Mouse (Mus musculus): ENCODE data around the gene Zfp568.

DNA sequence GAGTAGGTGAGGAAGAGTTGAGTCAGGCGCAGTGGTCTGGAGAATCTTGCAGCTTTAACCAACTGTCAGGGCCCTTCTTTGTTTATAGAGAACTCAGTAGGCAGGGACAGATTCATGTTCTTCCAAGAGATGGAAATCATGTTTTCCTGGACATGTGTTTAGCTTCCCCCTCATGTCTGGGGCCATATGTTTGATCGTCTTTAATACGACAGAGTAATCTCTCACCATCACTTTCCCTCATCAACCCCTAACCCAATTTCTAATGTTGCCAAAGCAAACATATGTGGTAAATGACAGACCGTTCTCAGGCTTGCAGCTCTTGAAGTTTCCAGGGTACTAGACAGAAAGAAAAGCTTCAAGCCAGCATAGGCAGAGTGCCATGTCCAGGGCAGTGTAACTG, 64.4 kb downstream of the Zfp568 start:
- TF ChIP-seq SRF (IDR thresholded peaks at IDR 0.05; ENCODE audit: control insufficient read depth, insufficient read length, low read depth) (no peak), POLR2A (IDR thresholded peaks at IDR 0.05; ENCODE audit: insufficient read length, low read depth) (no peak), USF1 (IDR thresholded peaks at IDR 0.05; ENCODE audit: low read depth) (no peak), MYOD1 (IDR thresholded peaks at IDR 0.05; ENCODE audit: control insufficient read depth in 1 of 3, insufficient read length in 2 of 3, low read depth in 2 of 3) (no peak), POLR2AphosphoS2 (IDR thresholded peaks at IDR 0.05; ENCODE audit: insufficient read length, low read depth) (no peak), CEBPB (IDR thresholded peaks at IDR 0.05; ENCODE audit: insufficient read depth, poor library complexity, severe bottlenecking) (no peak), MAX (IDR thresholded peaks at IDR 0.05; ENCODE audit: low read depth) (no peak), REST (IDR thresholded peaks at IDR 0.05; ENCODE audit: insufficient read depth, insufficient read length) (no peak), TCF12 (IDR thresholded peaks at IDR 0.05; ENCODE audit: insufficient read depth, poor library complexity, severe bottlenecking) (no peak), MYOG (IDR thresholded peaks at IDR 0.05; ENCODE audit: control insufficient read depth in 1 of 3, insufficient read depth in 1 of 3, insufficient read length in 2 of 3, low read depth in 2 of 3) (no peak), E2F4 (IDR thresholded peaks at IDR 0.05; ENCODE audit: insufficient read depth) (no peak)

Data from myocyte (in vitro differentiated cells).